Mouse (Mus musculus) cerebellum, adult 2 months (tissue): ENCODE measurements around the gene Rragc.

Source experiments
- CTCF ChIP-seq: fragments of 200-500 bp; IDR thresholded peaks from 2 replicates; pipeline ENCODE4 v1.5.1; 2011; ENCODE audit warnings: low read depth, mild to moderate bottlenecking, control low read depth, low read length, moderate library complexity, borderline replicate concordance; ENCODE audit not compliant: insufficient read depth
- POLR2A ChIP-seq: fragments of 200-500 bp; IDR thresholded peaks from 2 replicates; pipeline ENCODE4 v1.6.1; 2011; ENCODE audit warnings: low read length, control low read depth, borderline replicate concordance; ENCODE audit not compliant: insufficient read depth

DNA sequence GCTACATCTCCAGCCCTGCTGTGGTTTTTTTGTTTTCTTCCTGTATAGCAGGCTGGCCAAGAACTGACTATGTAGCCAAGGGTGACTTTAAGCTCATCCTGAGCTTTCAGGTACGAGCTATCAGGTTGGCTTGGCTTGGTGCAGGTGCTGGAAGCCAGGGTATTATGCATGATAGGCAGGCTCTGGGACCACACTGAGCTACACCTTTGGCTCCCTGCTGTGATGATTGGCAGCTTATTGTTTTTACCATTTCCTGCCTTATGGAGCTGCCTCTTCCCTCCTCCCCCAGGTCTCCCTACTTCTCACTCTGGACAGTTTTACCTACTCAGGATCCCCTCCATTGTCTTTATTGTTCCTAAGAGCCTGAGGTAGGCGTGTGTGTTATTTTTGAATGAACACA lies 1.6 kb downstream of the Rragc start:
- TF ChIP-seq POLR2A (no peak), CTCF (0 out of 2 replicates have a peak, but pooled peaks have one; percentile 1)
